Mouse (Mus musculus): ENCODE measurements around the gene Mamdc4. TPM values are rescaled to one million over a fixed set of nuclear protein-coding genes. Genes with fewer than 3 reads are reported as not detected.

Mamdc4 gene
- total RNA-seq (2012; rRNA removed) (17.6 and 24.0 TPM in 2 replicates), polyA plus RNA-seq (2012; ENCODE audit: insufficient read depth in 1 of 2, insufficient read length in 2 of 2, low read depth in 1 of 2, low replicate concordance in 2 of 2, missing spikeins in 1 of 2) (10 to 100 TPM in 1 of 2 experiments, not detected in 1; 21.6 TPM)

- peak within 1 kb of the TSS; percentile 87 for H3K27ac ChIP-seq (ENCODE audit: control insufficient read depth, low read depth, low read length)
- peak within 1 kb of the TSS; percentile 73 for H3K9ac ChIP-seq (ENCODE audit: control insufficient read depth, low read depth, low read length, poor library complexity, severe bottlenecking)
- H3K4me1 ChIP-seq (ENCODE audit: control insufficient read depth in 1 of 2, insufficient read depth in 2 of 2, low read length in 2 of 2): peaks cover 0 to 10% of the 10 kb centered on the region in 2 experiments; a peak in 1 of 4 replicates
- peak; percentile 99 for DNase-seq (ENCODE audit: low read depth, low spot score)
- no peaks in the 10 kb centered on the region for H3K27me3 ChIP-seq (ENCODE audit: control insufficient read depth in 1 of 2, insufficient read depth in 2 of 2, low read length in 2 of 2)
- H3K4me3 ChIP-seq (ENCODE audit: control insufficient read depth in 1 of 2, insufficient read depth in 1 of 2, low read depth in 2 of 2, low read length in 2 of 2): peak within 1 kb of the TSS; percentile 60 to 81
- peaks cover 0 to 4% of the 10 kb centered on the region in 2 experiments; a peak in 1 of 4 replicates for H3K36me3 ChIP-seq (ENCODE audit: control insufficient read depth in 1 of 2, insufficient read depth in 2 of 2, low read length in 2 of 2)
- no peaks in the 10 kb centered on the region for H3K9me3 ChIP-seq (replicated peaks; ENCODE audit: insufficient read depth, low read length)
- peaks cover 7% of the 10 kb centered on the region for H3K79me2 ChIP-seq (ENCODE audit: control insufficient read depth, insufficient read depth, low read length, poor library complexity)
- TF ChIP-seq CTCF (IDR thresholded peaks at IDR 0.05 in 2 of 3, conservative IDR thresholded peaks at IDR 0.05 in 1 of 3; ENCODE audit: control insufficient read depth in 1 of 3, insufficient read depth in 1 of 3, low read depth in 2 of 3, low read length in 3 of 3, poor library complexity in 1 of 3, severe bottlenecking in 1 of 3): no peak
- TF ChIP-seq MXI1 (IDR thresholded peaks at IDR 0.05; ENCODE audit: low read depth, low read length): peak; percentile 33; the same call in 1 of the 2 replicates
- TF ChIP-seq MAZ (IDR thresholded peaks at IDR 0.05; ENCODE audit: low read depth, low read length): no peak
- TF ChIP-seq TCF12 (IDR thresholded peaks at IDR 0.05; ENCODE audit: low read depth, low read length): 0 out of 2 replicates have a peak, but pooled peaks have one; percentile 30
- no peak for TF ChIP-seq RAD21 (IDR thresholded peaks at IDR 0.05; ENCODE audit: low read depth, low read length)
- peak; percentile 28; the same call in 1 of the 2 replicates for TF ChIP-seq GATA1 (IDR thresholded peaks at IDR 0.05; ENCODE audit: low read depth, low read length)
- TF ChIP-seq TBP (IDR thresholded peaks at IDR 0.05; ENCODE audit: low read depth, low read length): peak; percentile 92
- TF ChIP-seq ZKSCAN1 (IDR thresholded peaks at IDR 0.05; ENCODE audit: low read depth, low read length): no peak
- peak; percentile 44 to 91 for TF ChIP-seq POLR2A (IDR thresholded peaks at IDR 0.05; ENCODE audit: control insufficient read depth in 1 of 2, insufficient read depth in 1 of 2, low read depth in 1 of 2, low read length in 2 of 2, poor library complexity in 1 of 2)
- TF ChIP-seq POLR2AphosphoS2 (IDR thresholded peaks at IDR 0.05; ENCODE audit: low read length): peak; percentile 87
- TF ChIP-seq CHD2 (IDR thresholded peaks at IDR 0.05; ENCODE audit: low read length): peak; percentile 87
- TF ChIP-seq UBTF (IDR thresholded peaks at IDR 0.05; ENCODE audit: borderline replicate concordance, insufficient read depth, low read depth, low read length): no peak
- peak; percentile 89 for TF ChIP-seq HCFC1 (IDR thresholded peaks at IDR 0.05; ENCODE audit: low read depth, low read length)
- peak; percentile 8; the same call in 1 of the 2 replicates for TF ChIP-seq ETS1 (IDR thresholded peaks at IDR 0.05; ENCODE audit: low read depth, low read length)
- no peak for TF ChIP-seq E2F4 (IDR thresholded peaks at IDR 0.05; ENCODE audit: borderline replicate concordance, low read depth, low read length)
- no peak for TF ChIP-seq POLR2AphosphoS5 (IDR thresholded peaks at IDR 0.05; ENCODE audit: borderline replicate concordance, low read depth, low read length)
- TF ChIP-seq RCOR1 (IDR thresholded peaks at IDR 0.05; ENCODE audit: low read depth, low read length): no peak
- peak; percentile 82 for TF ChIP-seq SIN3A (IDR thresholded peaks at IDR 0.05; ENCODE audit: low read length)
- peak; percentile 30; the same call in 1 of the 2 replicates for TF ChIP-seq ELF1 (IDR thresholded peaks at IDR 0.05; ENCODE audit: low read depth, low read length)
- peak; percentile 32; the same call in 1 of the 2 replicates for TF ChIP-seq NRF1 (IDR thresholded peaks at IDR 0.05; ENCODE audit: insufficient read depth, low read depth, low read length, poor library complexity, severe bottlenecking)
- TF ChIP-seq MYB (IDR thresholded peaks at IDR 0.05; ENCODE audit: low read depth, low read length): no peak
- TF ChIP-seq MAFK (IDR thresholded peaks at IDR 0.05; ENCODE audit: borderline replicate concordance, low read depth, low read length): no peak
- TF ChIP-seq ZMIZ1 (IDR thresholded peaks at IDR 0.05; ENCODE audit: low read depth, low read length): peak; percentile 72; the same call in 1 of the 2 replicates
- no peak for TF ChIP-seq ZNF384 (IDR thresholded peaks at IDR 0.05; ENCODE audit: low read depth, low read length)
- no peak for TF ChIP-seq MAX (IDR thresholded peaks at IDR 0.05; ENCODE audit: low read length)
- TF ChIP-seq USF1 (IDR thresholded peaks at IDR 0.05; ENCODE audit: low read depth, low read length): 0 out of 2 replicates have a peak, but pooled peaks have one; percentile 31
- no peak for TF ChIP-seq GABPA (IDR thresholded peaks at IDR 0.05; ENCODE audit: low read depth, low read length)
- TF ChIP-seq ZC3H11A (IDR thresholded peaks at IDR 0.05; ENCODE audit: low read depth, low read length): no peak
- no peak for TF ChIP-seq SMC3 (IDR thresholded peaks at IDR 0.05; ENCODE audit: low read depth, low read length)
- peak; percentile 66; the same call in 1 of the 2 replicates for TF ChIP-seq KAT2A (conservative IDR thresholded peaks at IDR 0.05; ENCODE audit: low read depth, low read length)
- no peak for TF ChIP-seq USF2 (IDR thresholded peaks at IDR 0.05; ENCODE audit: borderline replicate concordance in 1 of 2, insufficient read depth in 1 of 2, low read depth in 1 of 2, low read length in 2 of 2)
- no peak for TF ChIP-seq MEF2A (IDR thresholded peaks at IDR 0.05; ENCODE audit: extremely low read depth, insufficient replicate concordance, low read depth, low read length, poor library complexity, severe bottlenecking)
- peak; percentile 59; the same call in 1 of the 2 replicates for TF ChIP-seq JUND (IDR thresholded peaks at IDR 0.05; ENCODE audit: low read depth, low read length)
- no peak for TF ChIP-seq EP300 (IDR thresholded peaks at IDR 0.05; ENCODE audit: low read depth in 1 of 2, low read length in 2 of 2)
These were observed at the start of gene Mamdc4, which contains the start of gene Phpt1 for GRCm38 (mm10) chr2:25574579-25575431. Gene Mamdc4, minus strand, starts transcription at chr2:25574845. Gene Phpt1, minus strand, starts transcription at chr2:25575224.
